Mouse (Mus musculus) 3134 (cell line): Measurements from ENCODE around the gene Adamts16.

Experiments
- DNase-seq: peaks from one replicate; pipeline ENCODE4 v3.0.0-alpha.2; 2011; ENCODE audit warnings: low spot score; ENCODE audit not compliant: insufficient read length; ENCODE audit errors: extremely low read depth

The Adamts16 gene

DNA sequence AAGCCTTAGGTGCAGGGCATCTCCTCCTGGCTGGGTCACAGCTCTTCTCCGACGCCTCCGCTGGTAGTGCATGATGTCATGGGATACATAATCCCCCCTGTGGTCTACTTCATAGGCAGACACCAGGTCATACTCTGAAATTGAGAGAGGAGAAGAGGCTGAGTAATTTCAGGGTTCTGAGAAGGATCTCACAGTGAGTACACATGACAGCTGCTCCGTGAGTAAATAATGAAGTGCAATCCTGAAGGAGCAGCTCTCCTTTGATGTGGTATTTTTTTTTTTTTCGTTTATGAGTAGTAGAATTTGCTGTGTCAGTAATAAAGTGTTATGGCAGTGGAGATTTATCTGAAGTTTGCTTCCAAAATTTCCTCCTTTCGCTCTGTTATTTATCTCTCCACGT is 5.4 kb downstream of the Adamts16 start:
- no peak for DNase-seq

DNA sequence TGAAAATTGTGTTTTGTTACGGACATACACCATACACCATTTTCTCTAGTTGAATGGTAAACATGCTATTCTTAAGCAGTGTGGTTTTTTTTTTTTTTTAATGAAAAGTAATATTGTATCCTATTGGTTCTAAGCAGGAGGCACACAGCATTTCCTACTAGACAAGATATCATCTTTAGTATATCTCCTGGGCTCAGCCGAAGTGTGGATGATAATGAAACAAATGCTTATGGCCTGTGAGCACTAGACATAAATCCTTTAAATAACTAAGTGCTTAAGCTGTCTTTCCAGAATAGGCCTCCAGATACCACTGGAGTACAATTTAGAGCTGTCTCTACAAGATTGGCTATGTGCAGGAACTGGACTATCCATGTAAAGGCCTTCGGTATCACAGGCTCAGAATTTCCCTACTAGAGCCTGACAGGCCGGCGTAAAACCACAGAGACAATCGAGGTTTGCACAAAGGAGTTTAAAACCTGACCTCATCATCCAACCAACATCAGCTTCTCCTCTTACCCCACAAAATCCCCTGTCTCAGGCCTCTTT is 8.9 kb downstream of the Adamts16 start:
- DNase-seq: no peak

DNA sequence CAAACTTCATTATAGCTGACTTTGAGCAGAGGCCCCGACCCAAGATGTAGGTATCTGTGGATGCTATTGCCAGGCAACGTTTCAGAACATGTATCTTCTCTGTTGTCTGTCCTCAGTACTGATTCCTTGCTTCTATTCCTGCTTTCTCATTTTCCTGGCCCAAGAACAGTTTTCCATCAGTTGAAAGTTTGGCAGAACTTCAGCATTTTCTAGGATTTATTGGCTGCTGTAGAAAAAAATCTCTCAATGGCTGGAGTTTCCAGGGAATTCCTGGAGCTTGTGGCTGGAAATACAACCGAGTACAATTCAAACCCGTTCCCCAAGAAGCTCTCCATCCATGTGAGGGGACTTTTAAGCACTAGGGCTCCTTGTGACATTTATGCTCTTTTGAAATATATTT is 10.6 kb downstream of the Adamts16 start:
- DNase-seq: no peak

GRCm38 (mm10) chr13:70827507-70827906 is 14.1 kb downstream of the Adamts16 start:
- DNase-seq: no peak

DNA sequence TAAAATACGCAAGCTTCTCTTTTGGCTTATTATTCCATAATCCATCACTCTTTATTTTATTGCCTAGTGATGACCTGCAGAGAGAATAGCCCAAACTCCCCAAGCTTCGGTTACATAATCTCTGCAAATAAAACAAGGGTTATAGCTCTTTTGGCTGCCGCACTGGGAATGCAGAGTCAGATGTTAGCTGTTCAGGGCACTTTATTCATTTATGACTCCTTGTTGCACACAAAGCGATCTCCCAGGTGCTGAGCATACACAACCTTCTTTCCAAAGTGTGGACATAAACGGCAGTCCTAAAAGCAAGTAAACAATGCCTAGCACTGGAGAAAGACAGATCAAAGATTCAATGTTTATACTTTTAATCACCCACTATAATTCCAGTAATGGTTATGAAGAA is 16.3 kb downstream of the Adamts16 start:
- DNase-seq: no peak

GRCm38 (mm10) chr13:70823757-70824156 is 17.9 kb downstream of the Adamts16 start:
- DNase-seq: no peak

DNA sequence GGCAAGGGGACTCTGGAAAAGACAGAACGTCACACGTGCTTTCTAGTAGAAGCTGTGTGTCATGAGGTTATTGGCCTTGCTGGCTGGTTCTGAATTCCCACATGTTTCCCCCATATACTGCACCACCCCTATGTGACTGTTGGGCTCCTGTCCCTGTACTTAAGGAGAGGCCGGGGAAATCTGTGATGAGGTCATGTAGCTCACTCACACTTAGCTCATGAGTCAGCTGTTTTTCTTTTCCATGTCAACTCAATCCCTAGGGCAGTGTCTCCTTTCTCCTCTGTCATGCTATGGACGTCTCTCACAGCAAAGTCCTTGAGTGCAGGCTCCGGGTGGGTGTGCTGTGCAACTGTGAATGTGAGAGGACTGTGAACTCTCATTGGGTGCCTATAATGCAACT is 22.6 kb downstream of the Adamts16 start:
- no peak for DNase-seq

DNA sequence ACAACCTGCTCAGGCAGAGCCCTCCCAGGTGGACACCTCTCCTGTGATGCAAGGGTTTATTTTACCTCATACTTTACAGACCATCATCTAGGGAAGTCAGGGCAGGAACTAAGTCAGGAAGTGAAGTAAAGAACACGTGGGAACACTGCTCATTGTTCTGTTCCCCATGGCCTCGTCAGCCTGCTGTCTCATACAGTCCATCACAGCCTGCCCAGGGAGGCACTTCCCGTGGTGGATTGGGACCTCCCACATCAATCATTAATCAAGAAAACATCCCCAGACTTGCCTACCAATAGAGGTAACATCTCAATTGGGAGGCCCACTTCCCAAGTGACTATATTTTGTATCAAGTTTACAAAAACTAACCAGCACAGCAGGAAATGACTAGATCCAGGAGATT is 27.2 kb downstream of the Adamts16 start:
- no peak for DNase-seq

GRCm38 (mm10) chr13:70805506-70805905 is 36.1 kb downstream of the Adamts16 start:
- DNase-seq: no peak

DNA sequence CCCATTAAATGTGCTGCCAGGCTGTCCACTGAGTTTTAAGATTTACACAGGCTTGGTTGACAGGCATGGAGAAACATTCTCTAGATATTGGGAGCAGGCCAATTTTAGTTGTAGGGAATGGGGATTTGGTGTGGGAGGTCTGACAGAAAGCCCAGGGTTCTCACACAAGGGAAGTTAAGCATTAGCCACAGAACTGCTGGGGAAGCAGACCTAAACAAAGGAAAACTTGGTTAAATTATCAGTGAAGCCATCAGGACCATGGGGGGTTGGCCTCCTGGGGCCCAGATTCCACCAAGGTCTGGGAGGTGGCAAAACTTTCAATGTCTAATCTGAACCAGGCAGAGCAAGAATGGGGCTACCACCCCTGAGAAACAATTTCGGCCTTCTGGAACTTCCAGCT is 38.8 kb downstream of the Adamts16 start:
- no peak for DNase-seq

- no peak for DNase-seq
Observed at GRCm38 (mm10) chr13:70799322-70799721, 42.3 kb downstream of the Adamts16 start.

GRCm38 (mm10) chr13:70798396-70798795 is 43.2 kb downstream of the Adamts16 start:
- DNase-seq: no peak

DNA sequence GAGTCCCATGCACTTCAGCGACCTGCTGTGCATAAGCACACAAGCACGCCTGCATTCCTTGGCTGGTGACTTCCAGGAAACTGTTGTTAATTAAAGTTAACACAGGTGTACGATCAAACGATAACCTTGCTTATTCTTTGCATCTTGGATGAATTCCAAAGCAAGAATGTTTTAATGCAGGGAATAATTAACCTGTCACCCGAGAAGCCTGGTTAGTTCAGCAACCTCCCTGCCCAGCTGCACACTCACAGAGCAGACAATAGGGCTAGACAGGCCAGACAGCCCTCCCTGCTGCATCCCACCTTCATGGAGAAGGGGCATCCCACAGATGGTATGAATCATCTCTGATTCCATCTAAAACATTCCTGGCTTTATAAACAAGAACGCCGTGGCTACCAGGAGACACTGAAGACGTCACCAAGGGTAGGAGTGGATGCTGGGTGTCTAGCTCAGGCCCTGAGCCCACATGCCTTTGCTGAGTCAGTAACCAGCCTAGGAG is 47.5 kb downstream of the Adamts16 start:
- no peak for DNase-seq

DNA sequence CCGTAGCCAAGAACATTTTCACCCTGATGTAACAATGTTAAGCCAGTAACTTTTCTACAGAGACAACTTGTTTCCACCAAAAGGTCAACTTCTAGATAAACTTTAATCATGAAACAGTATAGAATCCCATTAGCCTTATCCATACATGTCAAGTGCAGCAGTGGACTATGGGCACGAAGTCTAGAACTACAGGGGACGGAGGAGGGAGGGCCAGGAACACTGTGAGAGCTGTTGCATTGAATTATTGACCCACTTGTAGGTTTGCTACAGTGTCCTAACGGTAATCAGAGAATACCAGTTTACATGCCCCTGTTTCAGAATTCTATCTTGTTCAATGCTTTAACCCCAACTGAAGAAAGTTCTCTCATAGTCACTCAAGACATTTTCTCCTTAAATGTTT is 48.0 kb downstream of the Adamts16 start:
- DNase-seq: no peak

- DNase-seq: peak; percentile 25
Observed at GRCm38 (mm10) chr13:70792950-70793349, 48.7 kb downstream of the Adamts16 start.

- no peak for DNase-seq
Observed at GRCm38 (mm10) chr13:70789806-70790205, 51.8 kb downstream of the Adamts16 start.

DNA sequence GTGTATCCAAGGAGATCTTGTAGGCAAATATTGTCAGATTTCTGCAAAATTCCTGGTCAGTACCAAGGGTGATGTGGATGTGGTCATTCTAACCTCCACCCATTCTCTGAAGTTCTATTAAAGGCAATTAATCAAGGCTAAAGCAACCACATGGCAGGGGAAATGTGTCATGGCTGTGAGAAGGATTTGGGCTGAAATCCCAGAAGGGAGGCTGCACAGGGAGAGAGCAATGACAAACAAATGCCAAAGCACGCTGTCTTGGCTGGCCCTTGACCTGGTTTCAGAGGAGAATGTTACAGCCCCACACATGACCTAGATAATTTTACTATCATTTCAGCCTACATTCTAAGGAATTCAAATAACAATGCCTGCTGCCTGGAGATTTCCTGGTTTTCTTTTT is 52.6 kb downstream of the Adamts16 start:
- DNase-seq: peak; percentile 10

DNA sequence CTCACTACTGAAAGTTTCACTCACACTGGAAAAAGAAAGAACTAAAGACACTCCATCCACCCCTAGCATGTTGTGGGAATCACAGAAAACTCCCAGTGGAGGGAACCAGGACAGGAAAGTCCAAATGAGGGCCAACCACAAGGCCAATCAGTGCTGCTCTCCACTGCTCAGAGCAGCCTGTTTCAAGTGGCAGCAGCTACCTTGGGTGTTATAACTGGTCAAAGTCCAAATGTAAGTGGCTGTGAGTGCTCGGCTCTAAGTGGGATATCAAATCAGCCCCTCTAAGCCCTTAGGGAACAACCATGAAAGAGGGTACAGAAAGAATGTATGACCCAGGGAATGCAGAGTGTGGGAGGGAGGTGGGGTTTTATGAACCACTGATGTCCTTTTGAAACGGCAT is 56.5 kb downstream of the Adamts16 start:
- no peak for DNase-seq

DNA sequence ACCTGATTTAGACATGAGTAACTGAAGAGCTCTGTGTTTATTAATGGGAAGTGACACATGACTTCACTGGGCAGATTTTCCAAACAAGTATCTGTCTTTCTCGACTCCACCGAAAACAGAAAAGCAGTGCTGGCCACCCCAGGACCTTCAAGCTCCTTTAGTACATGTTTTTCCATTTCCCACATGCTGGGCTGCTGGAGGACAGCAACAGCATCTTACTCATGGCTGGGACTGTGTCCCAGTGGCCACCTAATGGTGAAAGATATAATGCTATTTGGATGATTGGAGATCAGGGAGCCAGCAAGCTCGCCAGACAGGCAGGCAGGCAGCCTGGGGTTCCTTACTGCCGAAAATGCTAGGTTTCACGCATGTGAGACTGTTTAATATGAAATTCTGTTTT is 57.5 kb downstream of the Adamts16 start:
- no peak for DNase-seq

- DNase-seq: no peak
Observed at GRCm38 (mm10) chr13:70779781-70780180, 61.8 kb downstream of the Adamts16 start.

DNA sequence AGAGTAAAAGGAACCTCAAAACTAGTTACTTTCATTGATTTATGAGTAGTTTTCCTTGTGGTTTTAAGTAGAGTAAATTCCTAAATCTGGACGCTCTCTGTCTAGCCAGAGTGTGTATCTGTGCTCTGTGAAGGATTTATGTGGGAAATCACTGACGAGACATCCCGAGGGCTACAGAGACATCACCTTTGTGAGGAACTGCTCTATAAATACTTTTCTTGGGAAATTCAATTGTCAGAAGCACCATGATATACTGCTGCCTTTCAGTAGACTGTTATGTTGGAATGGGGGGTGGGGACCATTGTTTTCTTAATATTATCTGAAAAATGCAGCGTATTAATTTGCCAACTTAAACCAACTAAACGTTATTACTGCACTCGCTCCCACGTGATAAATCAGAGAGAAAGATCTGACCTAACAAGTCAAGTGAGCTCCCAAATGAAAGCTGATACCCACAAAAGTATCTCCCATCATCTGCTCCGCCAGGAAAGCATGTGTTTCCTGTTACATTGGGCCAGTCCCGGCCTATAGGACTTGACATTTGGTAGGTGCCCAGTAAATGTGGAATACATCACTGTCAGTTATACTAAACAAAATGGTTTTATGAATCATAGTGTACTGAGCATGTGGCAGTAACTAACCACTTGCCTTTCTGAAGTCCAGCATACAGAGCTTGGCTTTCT is 62.6 kb downstream of the Adamts16 start:
- DNase-seq: no peak

GRCm38 (mm10) chr13:70771100-70771499 is 70.5 kb downstream of the Adamts16 start:
- DNase-seq: no peak

DNA sequence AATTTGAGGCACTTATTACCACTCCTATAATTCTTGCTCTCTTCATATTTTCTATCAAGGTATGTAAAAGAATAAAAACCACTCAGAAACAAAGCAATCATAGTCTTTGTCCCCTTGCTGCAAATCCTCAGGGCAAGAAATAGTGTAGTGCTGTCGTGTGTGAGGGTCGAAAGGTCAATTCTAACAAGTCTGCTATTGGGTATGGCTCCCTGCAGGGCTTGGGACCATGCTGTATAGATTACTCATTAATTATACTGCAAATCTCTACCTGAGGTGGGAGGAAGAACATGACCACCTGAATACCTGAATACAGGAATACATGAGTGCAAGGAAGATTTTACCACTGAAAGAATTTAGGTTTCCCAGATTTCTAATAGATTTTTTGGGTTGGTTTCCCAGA is 72.5 kb downstream of the Adamts16 start:
- DNase-seq: no peak
